Mouse (Mus musculus) lung, embryonic 16.5 days (tissue): ENCODE results near the gene Il31. TPM values are rescaled to one million over a fixed set of nuclear protein-coding genes. Genes with fewer than 3 reads are reported as not detected.

ENCODE experiments used
- ATAC-seq: fragments of 200-750 bp; cut with Nextera tagmentation; 2 replicates; pipeline ENCODE4 v1.8.0; 2017; ENCODE audit warnings: low read depth, mild to moderate bottlenecking, moderate library complexity
- H3K27ac ChIP-seq: fragments of 300-500 bp; sonication (generic); 2 replicates; pipeline ENCODE4 v1.5.1; 2014; ENCODE audit warnings: mild to moderate bottlenecking, control low read depth, low read length
- H3K27me3 ChIP-seq: fragments of 300-500 bp; sonication (generic); 2 replicates; pipeline ENCODE4 v1.6.1; 2014; ENCODE audit warnings: low read depth, low read length, mixed read lengths; ENCODE audit not compliant: control insufficient read depth, insufficient read depth
- H3K36me3 ChIP-seq: fragments of 300-500 bp; sonication (generic); 2 replicates; pipeline ENCODE4 v1.6.1; 2014; ENCODE audit warnings: low read length; ENCODE audit not compliant: control insufficient read depth, insufficient read depth
- H3K4me1 ChIP-seq: fragments of 300-500 bp; sonication (generic); replicated peaks from 2 replicates; pipeline ENCODE4 v1.6.1; 2014; ENCODE audit warnings: low read length, mixed read lengths; ENCODE audit not compliant: control insufficient read depth, insufficient read depth
- H3K4me2 ChIP-seq: fragments of 300-500 bp; sonication (generic); 2 replicates; pipeline ENCODE4 v1.6.1; 2014; ENCODE audit warnings: low read depth, low read length, control low read depth
- H3K4me3 ChIP-seq: fragments of 300-500 bp; sonication (generic); 2 replicates; pipeline ENCODE4 v1.5.1; 2014; ENCODE audit warnings: mild to moderate bottlenecking, low read length, control low read depth
- H3K9ac ChIP-seq: fragments of 300-500 bp; sonication (generic); 2 replicates; pipeline ENCODE4 v1.6.1; 2014; ENCODE audit warnings: low read length, control low read depth
- H3K9me3 ChIP-seq: fragments of 300-500 bp; sonication (generic); 2 replicates; pipeline ENCODE4 v1.6.1; 2016; ENCODE audit warnings: low read length; ENCODE audit not compliant: control insufficient read depth
- WGBS: fragments of 180-500 bp; shearing (Covaris S2); extraction: QIAGEN DNeasy Blood & Tissue Kit; methylation state at CpG from one replicate; pipeline ENCODE4 v1.1.7; 2014; 5-methylcytosine and 5-hydroxymethylcytosine counted together
- polyA plus RNA-seq: library from polyadenylated mRNA; unstranded; fragments of >200 nt; fragmentation: Nextera tagmentation; extraction: Ambion mirVana; gene quantifications from 2 replicates; pipeline ENCODE4 v1.2.1, GENCODE M21; 2015

Il31 gene
- polyA plus RNA-seq = not detected in 2 replicates

GRCm38 (mm10) chr5:123489112-123489785 is at the start of gene Il31, which contains the start of gene Lrrc43:
TSS of gene Il31 (minus strand) at chr5:123489489.
TSS of gene Lrrc43 (plus strand) at chr5:123489305.
- Histone ChIP-seq H3K4me2 (peak within 1 kb of the TSS; percentile 42), H3K9me3 (no peaks in the 10 kb centered on the region), H3K27ac (no peak within 1 kb of the TSS), H3K9ac (no peak within 1 kb of the TSS), H3K4me1 (no peaks in the 10 kb centered on the region; the same call in 1 of the 2 replicates), H3K36me3 (no peaks in the 10 kb centered on the region), H3K4me3 (0 out of 2 replicates have a peak within 1 kb of the TSS, but pooled peaks have one; percentile 14), H3K27me3 (no peaks in the 10 kb centered on the region)
- no peak for ATAC-seq
- WGBS = 7% methylated on average over 25 of the region's 25 CpGs

- Histone ChIP-seq H3K27me3 (no peaks in the 10 kb centered on the region), H3K9ac (no peak overlapping the region), H3K27ac (no peak overlapping the region), H3K4me1 (no peaks in the 10 kb centered on the region), H3K36me3 (peaks cover 34% of the 10 kb centered on the region; the same call in 1 of the 2 replicates), H3K4me2 (no peak overlapping the region), H3K9me3 (no peaks in the 10 kb centered on the region), H3K4me3 (no peak overlapping the region)
- WGBS = 91% methylated on average over 10 of the region's 10 CpGs
- no peak for ATAC-seq
These were observed 44.5 kb upstream of the Il31 start for GRCm38 (mm10) chr5:123533801-123534200.

- ATAC-seq = no peak
- Histone ChIP-seq H3K27me3 (no peaks in the 10 kb centered on the region), H3K4me1 (no peaks in the 10 kb centered on the region), H3K9me3 (no peaks in the 10 kb centered on the region), H3K4me3 (no peak overlapping the region), H3K4me2 (no peak overlapping the region), H3K9ac (no peak overlapping the region), H3K36me3 (peaks cover 27% of the 10 kb centered on the region; the same call in 1 of the 2 replicates), H3K27ac (no peak overlapping the region)
- 84% methylated on average over 8 of the region's 8 CpGs for WGBS
These were observed 40.8 kb upstream of the Il31 start for GRCm38 (mm10) chr5:123530056-123530455.

- Histone ChIP-seq H3K27ac (no peak overlapping the region), H3K36me3 (peaks cover 19% of the 10 kb centered on the region; the same call in 1 of the 2 replicates), H3K9me3 (no peaks in the 10 kb centered on the region), H3K4me2 (no peak overlapping the region), H3K4me3 (no peak overlapping the region), H3K27me3 (no peaks in the 10 kb centered on the region), H3K9ac (no peak overlapping the region), H3K4me1 (peaks cover 4% of the 10 kb centered on the region)
- 63% methylated on average over 7 of the region's 7 CpGs for WGBS
- ATAC-seq = no peak
These were observed 39.4 kb upstream of the Il31 start for GRCm38 (mm10) chr5:123528641-123529040.

GRCm38 (mm10) chr5:123525916-123526495 is 36.7 kb upstream of the Il31 start:
- H3K4me3 ChIP-seq = no peak overlapping the region
- H3K9me3 ChIP-seq = no peaks in the 10 kb centered on the region
- no peak for ATAC-seq
- no peak overlapping the region for H3K9ac ChIP-seq
- WGBS = 90% methylated on average over 9 of the region's 9 CpGs
- H3K36me3 ChIP-seq = peaks cover 5% of the 10 kb centered on the region; the same call in 1 of the 2 replicates
- H3K27ac ChIP-seq = no peak overlapping the region
- no peak overlapping the region for H3K4me2 ChIP-seq
- no peaks in the 10 kb centered on the region for H3K27me3 ChIP-seq
- H3K4me1 ChIP-seq = peaks cover 11% of the 10 kb centered on the region

- H3K4me3 ChIP-seq = peak within 1 kb of the TSS; percentile 88
- peaks cover 5% of the 10 kb centered on the region; the same call in 1 of the 2 replicates for H3K36me3 ChIP-seq
- no peak within 1 kb of the TSS for H3K27ac ChIP-seq
- no peak for ATAC-seq
- peaks cover 11% of the 10 kb centered on the region for H3K4me1 ChIP-seq
- no peaks in the 10 kb centered on the region for H3K9me3 ChIP-seq
- 80% methylated on average over 7 of the region's 7 CpGs for WGBS
- H3K4me2 ChIP-seq = peak within 1 kb of the TSS; percentile 62
- H3K9ac ChIP-seq = no peak within 1 kb of the TSS; the same call in 1 of the 2 replicates
- H3K27me3 ChIP-seq = no peaks in the 10 kb centered on the region
These were observed 36.0 kb upstream of the Il31 start, which contains the start of gene Gm49027 for GRCm38 (mm10) chr5:123525281-123525680. TSS of gene Gm49027 (minus strand) at chr5:123525488.

- H3K9ac ChIP-seq = no peak overlapping the region; the same call in 1 of the 2 replicates
- H3K27me3 ChIP-seq = no peaks in the 10 kb centered on the region
- ATAC-seq = peak; percentile 97
- H3K4me3 ChIP-seq = peak overlapping the region; percentile 88
- peaks cover 5% of the 10 kb centered on the region; the same call in 1 of the 2 replicates for H3K36me3 ChIP-seq
- no peaks in the 10 kb centered on the region for H3K9me3 ChIP-seq
- no peak overlapping the region for H3K27ac ChIP-seq
- peak overlapping the region; percentile 62 for H3K4me2 ChIP-seq
- WGBS = 0% methylated on average over 22 of the region's 27 CpGs
- peaks cover 11% of the 10 kb centered on the region for H3K4me1 ChIP-seq
These were observed 35.1 kb upstream of the Il31 start for GRCm38 (mm10) chr5:123524393-123524750.

- no peaks in the 10 kb centered on the region for H3K27me3 ChIP-seq
- H3K9me3 ChIP-seq = no peaks in the 10 kb centered on the region
- peak; percentile 99 for ATAC-seq
- H3K4me2 ChIP-seq = peak within 1 kb of the TSS; percentile 68
- H3K4me1 ChIP-seq = peaks cover 11% of the 10 kb centered on the region
- H3K9ac ChIP-seq = peak within 1 kb of the TSS; percentile 89
- H3K27ac ChIP-seq = peak within 1 kb of the TSS; percentile 24; the same call in 1 of the 2 replicates
- under 1% methylated on average over 77 of the region's 82 CpGs for WGBS
- H3K4me3 ChIP-seq = peak within 1 kb of the TSS; percentile 88
- no peaks in the 10 kb centered on the region; the same call in 1 of the 2 replicates for H3K36me3 ChIP-seq
These were observed 34.6 kb upstream of the Il31 start, which contains the start of gene Diablo for GRCm38 (mm10) chr5:123523692-123524392. TSS of gene Diablo (minus strand) at chr5:123524176.

GRCm38 (mm10) chr5:123522166-123522565 is 32.9 kb upstream of the Il31 start:
- no peak overlapping the region for H3K27ac ChIP-seq
- no peak for ATAC-seq
- peaks cover 5% of the 10 kb centered on the region; the same call in 1 of the 2 replicates for H3K36me3 ChIP-seq
- H3K9me3 ChIP-seq = no peaks in the 10 kb centered on the region
- no peak overlapping the region for H3K4me2 ChIP-seq
- 69% methylated on average over 1 of the region's 1 CpGs for WGBS
- H3K9ac ChIP-seq = no peak overlapping the region
- no peaks in the 10 kb centered on the region for H3K27me3 ChIP-seq
- H3K4me1 ChIP-seq = peaks cover 11% of the 10 kb centered on the region
- no peak overlapping the region for H3K4me3 ChIP-seq
